Mouse (Mus musculus): ENCODE results near the gene Cltb. TPM values are rescaled to one million over a fixed set of nuclear protein-coding genes. Genes with fewer than 3 reads are reported as not detected.

Gene Cltb
- polyA plus RNA-seq, 1 experiment from 2014 or later: 32.3 TPM

GRCm38 (mm10) chr13:54574854-54575481 is 36.2 kb downstream of the Cltb start, which contains the start of gene Arl10:
TSS of gene Arl10 (plus strand) at chr13:54575015.
- Histone ChIP-seq H3K27me3 (replicated peaks; ENCODE audit: control insufficient read depth, insufficient read depth, low read length) (no peaks in the 10 kb centered on the region), H3K9ac (ENCODE audit: low read depth, low read length) (peak within 1 kb of the TSS; percentile 80), H3K4me1 (replicated peaks; ENCODE audit: control insufficient read depth, insufficient read depth, low read length) (peaks cover 10% of the 10 kb centered on the region), H3K9me3 (ENCODE audit: control insufficient read depth, low read length) (no peaks in the 10 kb centered on the region), H3K4me2 (peak within 1 kb of the TSS; percentile 88), H3K4me3 (ENCODE audit: low read depth, low read length) (peak within 1 kb of the TSS; percentile 79), H3K27ac (ENCODE audit: low read depth, low read length) (peak within 1 kb of the TSS; percentile 53; the same call in 1 of the 2 replicates), H3K36me3 (ENCODE audit: control insufficient read depth, insufficient read depth, low read length) (peaks cover 5% of the 10 kb centered on the region; the same call in 1 of the 2 replicates)
- DNase-seq (ENCODE audit: low spot score): peak; percentile 84
- ATAC-seq (replicated peaks; ENCODE audit: low FRiP score): peak; percentile 82
- WGBS: under 1% methylated on average over 55 of the region's 55 CpGs

- Histone ChIP-seq H3K4me1 (replicated peaks; ENCODE audit: control insufficient read depth, insufficient read depth, low read length) (peaks cover 5% of the 10 kb centered on the region; the same call in 1 of the 2 replicates), H3K9ac (ENCODE audit: low read depth, low read length) (no peak overlapping the region), H3K9me3 (ENCODE audit: control insufficient read depth, low read length) (no peaks in the 10 kb centered on the region), H3K4me3 (ENCODE audit: low read depth, low read length) (no peak overlapping the region), H3K36me3 (ENCODE audit: control insufficient read depth, insufficient read depth, low read length) (0 out of 2 replicates have a peak, but pooled peaks cover under 1% of the 10 kb centered on the region), H3K4me2 (no peak overlapping the region), H3K27ac (ENCODE audit: low read depth, low read length) (no peak overlapping the region), H3K27me3 (replicated peaks; ENCODE audit: control insufficient read depth, insufficient read depth, low read length) (no peaks in the 10 kb centered on the region)
- 77% methylated on average over 4 of the region's 4 CpGs for WGBS
- DNase-seq (ENCODE audit: low spot score): no peak
- no peak for ATAC-seq (replicated peaks; ENCODE audit: low FRiP score)
Measured at GRCm38 (mm10) chr13:54572621-54573020, 38.5 kb downstream of the Cltb start.

GRCm38 (mm10) chr13:54571637-54572036 is 39.5 kb downstream of the Cltb start:
- H3K9ac ChIP-seq (ENCODE audit: low read depth, low read length): no peak overlapping the region

GRCm38 (mm10) chr13:54570736-54571135 is 40.4 kb downstream of the Cltb start:
- ATAC-seq (replicated peaks; ENCODE audit: low FRiP score): no peak
- WGBS: 75% methylated on average over 4 of the region's 4 CpGs
- Histone ChIP-seq H3K27me3 (replicated peaks; ENCODE audit: control insufficient read depth, insufficient read depth, low read length) (no peaks in the 10 kb centered on the region), H3K4me3 (ENCODE audit: low read depth, low read length) (no peak overlapping the region), H3K9me3 (ENCODE audit: control insufficient read depth, low read length) (no peaks in the 10 kb centered on the region), H3K9ac (ENCODE audit: low read depth, low read length) (no peak overlapping the region), H3K36me3 (ENCODE audit: control insufficient read depth, insufficient read depth, low read length) (no peaks in the 10 kb centered on the region), H3K4me1 (replicated peaks; ENCODE audit: control insufficient read depth, insufficient read depth, low read length) (peaks cover 3% of the 10 kb centered on the region; the same call in 1 of the 2 replicates), H3K4me2 (no peak overlapping the region), H3K27ac (ENCODE audit: low read depth, low read length) (no peak overlapping the region)
- DNase-seq (ENCODE audit: low spot score): no peak

More at GRCm38 (mm10) chr13:54571637-54572036, 39.5 kb downstream of the Cltb start:
- H3K4me1 ChIP-seq (replicated peaks; ENCODE audit: control insufficient read depth, insufficient read depth, low read length): peaks cover 5% of the 10 kb centered on the region; the same call in 1 of the 2 replicates
- H3K27me3 ChIP-seq (replicated peaks; ENCODE audit: control insufficient read depth, insufficient read depth, low read length): no peaks in the 10 kb centered on the region
- H3K36me3 ChIP-seq (ENCODE audit: control insufficient read depth, insufficient read depth, low read length): no peaks in the 10 kb centered on the region
- no peak overlapping the region for H3K4me2 ChIP-seq
- H3K9me3 ChIP-seq (ENCODE audit: control insufficient read depth, low read length): no peaks in the 10 kb centered on the region
- no peak overlapping the region for H3K4me3 ChIP-seq (ENCODE audit: low read depth, low read length)
- DNase-seq (ENCODE audit: low spot score) (no peak), ATAC-seq (replicated peaks; ENCODE audit: low FRiP score) (no peak)
- 58% methylated on average over 2 of the region's 2 CpGs for WGBS
- H3K27ac ChIP-seq (ENCODE audit: low read depth, low read length): no peak overlapping the region

GRCm38 (mm10) chr13:54569282-54569681 is 41.9 kb downstream of the Cltb start:
- no peak overlapping the region for H3K27ac ChIP-seq (ENCODE audit: low read depth, low read length)
- no peak overlapping the region for H3K4me3 ChIP-seq (ENCODE audit: low read depth, low read length)
- no peak overlapping the region for H3K9ac ChIP-seq (ENCODE audit: low read depth, low read length)
- no peak overlapping the region for H3K4me2 ChIP-seq
- peaks cover 5% of the 10 kb centered on the region for H3K4me1 ChIP-seq (replicated peaks; ENCODE audit: control insufficient read depth, insufficient read depth, low read length)
- H3K36me3 ChIP-seq (ENCODE audit: control insufficient read depth, insufficient read depth, low read length): no peaks in the 10 kb centered on the region
- H3K9me3 ChIP-seq (ENCODE audit: control insufficient read depth, low read length): no peaks in the 10 kb centered on the region
- no peak for ATAC-seq (replicated peaks; ENCODE audit: low FRiP score)
- no peak for DNase-seq (ENCODE audit: low spot score)
- 38% methylated on average over 1 of the region's 1 CpGs for WGBS
- no peaks in the 10 kb centered on the region for H3K27me3 ChIP-seq (replicated peaks; ENCODE audit: control insufficient read depth, insufficient read depth, low read length)

- Histone ChIP-seq H3K4me2 (no peak overlapping the region), H3K27ac (ENCODE audit: low read depth, low read length) (no peak overlapping the region), H3K4me1 (replicated peaks; ENCODE audit: control insufficient read depth, insufficient read depth, low read length) (peaks cover 6% of the 10 kb centered on the region), H3K9ac (ENCODE audit: low read depth, low read length) (no peak overlapping the region), H3K36me3 (ENCODE audit: control insufficient read depth, insufficient read depth, low read length) (no peaks in the 10 kb centered on the region), H3K27me3 (replicated peaks; ENCODE audit: control insufficient read depth, insufficient read depth, low read length) (no peaks in the 10 kb centered on the region), H3K9me3 (ENCODE audit: control insufficient read depth, low read length) (no peaks in the 10 kb centered on the region), H3K4me3 (ENCODE audit: low read depth, low read length) (no peak overlapping the region)
- 41% methylated on average over 5 of the region's 5 CpGs for WGBS
- DNase-seq (ENCODE audit: low spot score) (peak; percentile 48), ATAC-seq (replicated peaks; ENCODE audit: low FRiP score) (no peak)
Measured at GRCm38 (mm10) chr13:54568380-54568779, 42.8 kb downstream of the Cltb start.

GRCm38 (mm10) chr13:54565594-54566345 is 45.4 kb downstream of the Cltb start:
- Histone ChIP-seq H3K4me1 (replicated peaks; ENCODE audit: control insufficient read depth, insufficient read depth, low read length) (peaks cover 6% of the 10 kb centered on the region), H3K27ac (ENCODE audit: low read depth, low read length) (peak overlapping the region; percentile 68), H3K4me3 (ENCODE audit: low read depth, low read length) (peak overlapping the region; percentile 97), H3K9me3 (ENCODE audit: control insufficient read depth, low read length) (no peaks in the 10 kb centered on the region), H3K36me3 (ENCODE audit: control insufficient read depth, insufficient read depth, low read length) (peaks cover 7% of the 10 kb centered on the region), H3K9ac (ENCODE audit: low read depth, low read length) (peak overlapping the region; percentile 12), H3K27me3 (replicated peaks; ENCODE audit: control insufficient read depth, insufficient read depth, low read length) (no peaks in the 10 kb centered on the region), H3K4me2 (peak overlapping the region; percentile 93)
- WGBS: 47% methylated on average over 8 of the region's 8 CpGs
- peak; percentile 60 for ATAC-seq (replicated peaks; ENCODE audit: low FRiP score)
- DNase-seq (ENCODE audit: low spot score): peak; percentile 59

GRCm38 (mm10) chr13:54565201-54565581 is 46.0 kb downstream of the Cltb start, which contains the start of gene 4833439L19Rik:
TSS of gene 4833439L19Rik (minus strand) at chr13:54565435.
- WGBS: 0% methylated on average over 27 of the region's 27 CpGs
- peak within 1 kb of the TSS; percentile 68 for H3K27ac ChIP-seq (ENCODE audit: low read depth, low read length)

More at GRCm38 (mm10) chr13:54565201-54565581, 46.0 kb downstream of the Cltb start, which contains the start of gene 4833439L19Rik:
- Histone ChIP-seq H3K36me3 (ENCODE audit: control insufficient read depth, insufficient read depth, low read length) (peaks cover 7% of the 10 kb centered on the region), H3K4me3 (ENCODE audit: low read depth, low read length) (peak within 1 kb of the TSS; percentile 97), H3K9me3 (ENCODE audit: control insufficient read depth, low read length) (no peaks in the 10 kb centered on the region), H3K4me1 (replicated peaks; ENCODE audit: control insufficient read depth, insufficient read depth, low read length) (peaks cover 6% of the 10 kb centered on the region), H3K4me2 (peak within 1 kb of the TSS; percentile 93), H3K27me3 (replicated peaks; ENCODE audit: control insufficient read depth, insufficient read depth, low read length) (no peaks in the 10 kb centered on the region), H3K9ac (ENCODE audit: low read depth, low read length) (peak within 1 kb of the TSS; percentile 94)
- peak; percentile 90 for ATAC-seq (replicated peaks; ENCODE audit: low FRiP score)
- peak; percentile 90 for DNase-seq (ENCODE audit: low spot score)
